Mouse (Mus musculus): ENCODE results near the gene Gsc. TPM values are rescaled to one million over a fixed set of nuclear protein-coding genes. Genes with fewer than 3 reads are reported as not detected.
A peak's percentile ranks its signal among the peaks of the same experiment; 100 is the strongest.

The Gsc gene
- polyA plus RNA-seq, 1 experiment, result not detected

DNA sequence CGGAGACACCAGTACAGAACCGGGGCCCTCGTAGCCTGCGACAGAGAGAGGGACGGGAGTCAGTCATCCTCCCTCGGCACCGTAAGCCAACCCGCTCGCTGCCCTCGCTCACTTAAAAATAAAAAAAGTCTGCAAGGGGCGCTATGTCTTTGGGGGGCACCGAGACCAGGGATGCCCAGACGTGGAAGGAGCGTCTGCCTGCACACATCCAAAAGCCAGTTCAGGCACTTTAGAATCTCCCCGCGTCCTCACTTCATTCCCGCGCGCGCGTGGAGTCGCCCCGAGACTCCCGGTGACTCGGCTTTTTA, 958 bp downstream of the Gsc start:
- 3% methylated on average over 25 of the region's 25 CpGs for WGBS
- TF ChIP-seq CTCF (IDR thresholded peaks at IDR 0.05; ENCODE audit: extremely low read depth, insufficient read length, insufficient replicate concordance, low read depth, low read length) (no peak), POLR2A (IDR thresholded peaks at IDR 0.05; ENCODE audit: low read depth, low read length) (no peak)

DNA sequence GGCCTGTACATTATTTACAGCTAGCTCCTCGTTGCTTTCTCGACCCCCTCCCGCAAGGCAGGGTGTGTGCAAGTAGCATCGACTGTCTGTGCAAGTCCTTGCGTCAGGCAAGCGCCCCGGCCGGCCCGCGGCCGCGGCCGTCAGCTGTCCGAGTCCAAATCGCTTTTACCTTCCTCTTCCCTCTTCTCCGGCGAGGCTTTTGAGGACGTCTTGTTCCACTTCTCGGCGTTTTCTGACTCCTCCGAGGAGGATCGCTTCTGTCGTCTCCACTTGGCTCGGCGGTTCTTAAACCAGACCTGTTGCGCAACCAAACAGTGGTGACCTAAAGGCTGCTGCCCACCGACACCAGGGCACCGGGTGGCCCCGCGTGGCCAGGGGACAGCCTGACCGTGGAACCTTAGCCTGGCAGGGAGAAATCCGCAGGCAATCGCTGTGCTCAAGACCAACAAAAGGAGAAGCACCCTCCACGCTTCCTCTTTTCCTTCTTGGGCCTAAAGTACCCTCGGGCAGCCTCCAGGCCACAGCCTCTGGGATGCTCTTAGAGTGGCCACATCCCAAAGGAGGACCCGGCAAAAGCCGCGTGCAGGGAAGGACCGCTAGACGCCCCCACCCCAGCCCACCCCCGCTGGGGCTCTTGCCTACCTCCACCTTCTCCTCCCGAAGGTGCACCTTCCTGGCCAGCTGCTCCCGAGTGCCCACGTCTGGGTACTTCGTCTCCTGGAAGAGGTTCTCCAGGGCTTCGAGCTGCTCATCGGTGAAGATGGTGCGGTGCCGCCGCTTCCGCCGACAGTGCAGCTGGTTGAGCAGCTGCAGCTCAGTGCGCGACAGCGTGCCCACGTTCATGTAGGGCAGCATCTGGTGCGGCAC, 1.5 kb downstream of the Gsc start:
- WGBS, result 13% methylated on average over 57 of the region's 57 CpGs
- peaks cover 61% of the 10 kb centered on the region for H3K27me3 ChIP-seq (ENCODE audit: control insufficient read depth, insufficient read depth, low read length)
- TF ChIP-seq CTCF (IDR thresholded peaks at IDR 0.05; ENCODE audit: extremely low read depth, insufficient read length, insufficient replicate concordance, low read depth, low read length) (no peak), POLR2A (IDR thresholded peaks at IDR 0.05; ENCODE audit: low read depth, low read length) (no peak)
- no peak overlapping the region for H3K27ac ChIP-seq (ENCODE audit: insufficient read depth, low read depth, low read length)
- H3K4me3 ChIP-seq (ENCODE audit: low read depth, low read length), result 0 out of 2 replicates have a peak overlapping the region, but pooled peaks have one; percentile 8
- H3K36me3 ChIP-seq (ENCODE audit: control insufficient read depth, insufficient read depth, low read length), result no peaks in the 10 kb centered on the region
- peaks cover 14% of the 10 kb centered on the region for H3K4me1 ChIP-seq (ENCODE audit: control insufficient read depth, insufficient read depth, insufficient read length, low read length)

More for the DNA sequence above, 958 bp downstream of the Gsc start:
- H3K27ac ChIP-seq (ENCODE audit: insufficient read depth, low read depth, low read length), result no peak overlapping the region
- peaks cover 67% of the 10 kb centered on the region for H3K27me3 ChIP-seq (ENCODE audit: control insufficient read depth, insufficient read depth, low read length)
- H3K4me3 ChIP-seq (ENCODE audit: low read depth, low read length), result 0 out of 2 replicates have a peak overlapping the region, but pooled peaks have one; percentile 8
- H3K4me1 ChIP-seq (ENCODE audit: control insufficient read depth, insufficient read depth, insufficient read length, low read length), result peaks cover 10% of the 10 kb centered on the region
- no peaks in the 10 kb centered on the region for H3K36me3 ChIP-seq (ENCODE audit: control insufficient read depth, insufficient read depth, low read length)

DNA sequence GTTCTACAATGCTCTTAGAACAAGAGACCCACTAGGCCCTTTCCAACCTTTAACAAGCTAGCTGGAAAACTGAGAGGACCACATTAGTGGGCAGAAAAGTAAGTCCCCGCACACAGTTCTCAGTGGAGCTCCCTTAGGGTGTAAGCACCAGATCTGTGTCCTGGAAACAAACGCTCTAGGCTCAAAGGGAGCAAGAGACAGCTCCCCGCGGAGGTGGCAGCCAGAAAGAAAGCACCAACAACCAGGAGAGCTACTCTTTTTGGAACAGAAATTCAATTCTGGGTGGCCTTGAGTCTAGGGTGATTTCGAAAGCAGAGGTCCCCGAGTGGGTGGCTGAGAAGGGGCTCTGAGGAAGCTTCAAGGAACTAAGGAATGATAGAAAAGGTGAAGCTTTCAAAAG, 2.5 kb downstream of the Gsc start:
- no peak for TF ChIP-seq CTCF (IDR thresholded peaks at IDR 0.05; ENCODE audit: extremely low read depth, insufficient read length, insufficient replicate concordance, low read depth, low read length)
- Histone ChIP-seq H3K4me1 (ENCODE audit: control insufficient read depth, insufficient read depth, insufficient read length, low read length) (peaks cover 14% of the 10 kb centered on the region), H3K27me3 (ENCODE audit: control insufficient read depth, insufficient read depth, low read length) (peaks cover 52% of the 10 kb centered on the region), H3K4me3 (ENCODE audit: low read depth, low read length) (no peak overlapping the region), H3K36me3 (ENCODE audit: control insufficient read depth, insufficient read depth, low read length) (no peaks in the 10 kb centered on the region), H3K27ac (ENCODE audit: insufficient read depth, low read depth, low read length) (no peak overlapping the region)
- 76% methylated on average over 6 of the region's 6 CpGs for WGBS

DNA sequence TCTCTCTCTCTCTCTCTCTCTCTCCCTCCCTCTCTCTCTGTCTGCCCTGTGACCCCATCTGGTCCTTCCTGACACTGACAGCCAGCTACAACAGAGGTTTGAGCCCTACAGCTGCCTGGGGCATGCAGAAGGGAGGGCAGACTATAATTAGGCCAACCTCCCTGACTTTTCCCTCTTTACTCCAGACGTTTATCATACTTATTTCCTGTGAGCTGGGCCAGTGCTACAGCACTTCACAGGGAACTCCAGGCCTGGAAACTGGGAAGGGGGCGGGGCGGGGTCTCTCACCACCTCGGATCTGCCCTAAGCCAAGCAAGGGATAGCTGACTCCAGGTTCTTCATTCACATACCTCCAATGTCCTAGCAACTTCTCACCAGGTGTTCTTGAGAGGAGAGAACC, 4.3 kb downstream of the Gsc start:
- Histone ChIP-seq H3K27me3 (ENCODE audit: control insufficient read depth, insufficient read depth, low read length) (peaks cover 34% of the 10 kb centered on the region), H3K36me3 (ENCODE audit: control insufficient read depth, insufficient read depth, low read length) (no peaks in the 10 kb centered on the region), H3K27ac (ENCODE audit: insufficient read depth, low read depth, low read length) (no peak overlapping the region), H3K4me1 (ENCODE audit: control insufficient read depth, insufficient read depth, insufficient read length, low read length) (peaks cover 14% of the 10 kb centered on the region), H3K4me3 (ENCODE audit: low read depth, low read length) (no peak overlapping the region)
- WGBS, result 31% methylated on average over 4 of the region's 4 CpGs
- TF ChIP-seq CTCF (IDR thresholded peaks at IDR 0.05; ENCODE audit: extremely low read depth, insufficient read length, insufficient replicate concordance, low read depth, low read length) (no peak), POLR2A (IDR thresholded peaks at IDR 0.05; ENCODE audit: low read depth, low read length) (no peak)

- TF ChIP-seq POLR2A (IDR thresholded peaks at IDR 0.05; ENCODE audit: low read depth, low read length) (no peak), CTCF (IDR thresholded peaks at IDR 0.05; ENCODE audit: extremely low read depth, insufficient read length, insufficient replicate concordance, low read depth, low read length) (no peak)
- peaks cover 10% of the 10 kb centered on the region for H3K4me1 ChIP-seq (ENCODE audit: control insufficient read depth, insufficient read depth, insufficient read length, low read length)
- no peak overlapping the region for H3K4me3 ChIP-seq (ENCODE audit: low read depth, low read length)
- 17% methylated on average over 6 of the region's 6 CpGs for WGBS
- peaks cover 20% of the 10 kb centered on the region for H3K27me3 ChIP-seq (ENCODE audit: control insufficient read depth, insufficient read depth, low read length)
- H3K36me3 ChIP-seq (ENCODE audit: control insufficient read depth, insufficient read depth, low read length), result no peaks in the 10 kb centered on the region
- no peak overlapping the region; the same call in 1 of the 2 replicates for H3K27ac ChIP-seq (ENCODE audit: insufficient read depth, low read depth, low read length)
These were observed 5.8 kb downstream of the Gsc start for GRCm38 (mm10) chr12:104467372-104467771.

DNA sequence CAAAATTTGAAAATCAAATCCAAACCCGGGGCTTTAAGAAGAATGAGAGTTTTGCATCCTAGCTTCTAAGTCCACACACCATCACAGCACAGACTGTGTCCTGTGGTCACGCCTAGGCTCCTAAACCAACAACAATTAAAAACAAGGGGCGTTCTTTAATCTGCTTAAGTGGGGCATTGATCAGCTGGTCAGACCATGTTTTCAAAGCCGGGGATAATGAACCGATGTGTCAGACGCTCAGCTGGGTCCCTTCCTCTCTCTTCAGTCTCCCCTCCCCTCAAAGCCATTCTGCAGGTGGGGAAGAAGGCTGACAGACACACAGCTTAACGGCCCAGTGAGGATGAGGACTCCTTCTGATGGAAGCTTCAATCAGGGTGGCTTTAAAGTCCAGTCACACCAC, 6.2 kb downstream of the Gsc start:
- TF ChIP-seq CTCF (IDR thresholded peaks at IDR 0.05; ENCODE audit: extremely low read depth, insufficient read length, insufficient replicate concordance, low read depth, low read length), result no peak
- no peak for TF ChIP-seq POLR2A (IDR thresholded peaks at IDR 0.05; ENCODE audit: low read depth, low read length)
- H3K27ac ChIP-seq (ENCODE audit: insufficient read depth, low read depth, low read length), result no peak overlapping the region; the same call in 1 of the 2 replicates
- WGBS, result 28% methylated on average over 7 of the region's 7 CpGs

GRCm38 (mm10) chr12:104461372-104461771, 11.8 kb downstream of the Gsc start:
- Histone ChIP-seq H3K36me3 (ENCODE audit: control insufficient read depth, insufficient read depth, low read length) (no peaks in the 10 kb centered on the region), H3K27me3 (ENCODE audit: control insufficient read depth, insufficient read depth, low read length) (no peaks in the 10 kb centered on the region), H3K4me3 (ENCODE audit: low read depth, low read length) (no peak overlapping the region), H3K4me1 (ENCODE audit: control insufficient read depth, insufficient read depth, insufficient read length, low read length) (no peaks in the 10 kb centered on the region), H3K27ac (ENCODE audit: insufficient read depth, low read depth, low read length) (no peak overlapping the region)
- TF ChIP-seq CTCF (IDR thresholded peaks at IDR 0.05; ENCODE audit: extremely low read depth, insufficient read length, insufficient replicate concordance, low read depth, low read length) (no peak), POLR2A (IDR thresholded peaks at IDR 0.05; ENCODE audit: low read depth, low read length) (no peak)
- WGBS, result 52% methylated on average over 8 of the region's 8 CpGs

More for the DNA sequence above, 6.2 kb downstream of the Gsc start:
- Histone ChIP-seq H3K36me3 (ENCODE audit: control insufficient read depth, insufficient read depth, low read length) (no peaks in the 10 kb centered on the region), H3K27me3 (ENCODE audit: control insufficient read depth, insufficient read depth, low read length) (peaks cover 15% of the 10 kb centered on the region), H3K4me3 (ENCODE audit: low read depth, low read length) (no peak overlapping the region), H3K4me1 (ENCODE audit: control insufficient read depth, insufficient read depth, insufficient read length, low read length) (peaks cover 9% of the 10 kb centered on the region)
